Mouse (Mus musculus) E14TG2a.4 (cell line): ENCODE measurements around the gene Ebf3.

Experiments used
- H3K27me3 ChIP-seq: 2 replicates; pipeline ENCODE4 v1.6.1; 2014; ENCODE audit warnings: low read length, control low read depth; ENCODE audit not compliant: insufficient read depth
- H3K36me3 ChIP-seq: 2 replicates; pipeline ENCODE4 v1.6.1; 2014; ENCODE audit warnings: low read length, control low read depth; ENCODE audit not compliant: insufficient read depth
- H3K4me1 ChIP-seq: replicated peaks from 2 replicates; pipeline ENCODE4 v1.6.1; 2014; ENCODE audit warnings: low read depth, low read length, control low read depth
- H3K4me3 ChIP-seq: replicated peaks from 2 replicates; pipeline ENCODE4 v1.5.1; 2014; ENCODE audit warnings: mild to moderate bottlenecking, low read length
- H3K9me3 ChIP-seq: 2 replicates; pipeline ENCODE4 v1.6.1; 2014; ENCODE audit warnings: low read length, control low read depth
- CTCF ChIP-seq: conservative IDR thresholded peaks from 2 replicates; pipeline ENCODE4 v1.5.1; 2014; ENCODE audit warnings: low read length
- NANOG ChIP-seq: IDR thresholded peaks from 2 replicates; pipeline ENCODE4 v1.6.1; 2014; ENCODE audit warnings: borderline replicate concordance, low read length, mixed read lengths
- POU5F1 ChIP-seq: IDR thresholded peaks from 2 replicates; pipeline ENCODE4 v1.6.1; 2014; ENCODE audit warnings: low read length, borderline replicate concordance

Gene Ebf3

GRCm38 (mm10) chr7:137297594-137298381 lies 16.5 kb downstream of the Ebf3 start:
- TF ChIP-seq CTCF: no peak
- no peak for TF ChIP-seq POU5F1
- no peak for TF ChIP-seq NANOG
- no peak overlapping the region for H3K4me3 ChIP-seq
- H3K36me3 ChIP-seq: no peaks in the 10 kb centered on the region
- H3K4me1 ChIP-seq: no peaks in the 10 kb centered on the region
- no peaks in the 10 kb centered on the region for H3K9me3 ChIP-seq
- H3K27me3 ChIP-seq: peaks cover 12% of the 10 kb centered on the region; the same call in 1 of the 2 replicates

DNA sequence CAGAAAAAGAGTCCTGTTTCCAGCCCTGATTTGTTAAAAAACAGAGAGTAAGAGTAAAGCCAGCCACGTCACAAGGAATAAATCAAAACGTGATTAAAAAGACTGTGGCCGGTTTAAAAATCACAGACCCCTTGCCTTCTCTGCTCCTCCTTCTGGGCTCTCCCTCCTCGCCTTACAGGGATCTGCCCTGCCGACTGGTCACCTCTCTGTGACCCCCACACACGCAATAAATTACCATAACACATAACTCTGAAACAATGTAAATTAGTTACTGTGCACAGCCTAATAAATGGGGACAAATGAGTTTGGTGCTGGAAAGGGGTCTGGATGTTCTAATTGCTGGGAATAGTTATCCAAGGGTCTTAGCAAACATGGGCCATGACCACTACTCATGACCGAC lies 17.1 kb downstream of the Ebf3 start:
- TF ChIP-seq NANOG (no peak), POU5F1 (no peak), CTCF (no peak)
- peaks cover 12% of the 10 kb centered on the region; the same call in 1 of the 2 replicates for H3K27me3 ChIP-seq
- H3K4me3 ChIP-seq: no peak overlapping the region
- H3K36me3 ChIP-seq: no peaks in the 10 kb centered on the region
- H3K4me1 ChIP-seq: no peaks in the 10 kb centered on the region
- H3K9me3 ChIP-seq: no peaks in the 10 kb centered on the region

GRCm38 (mm10) chr7:137295612-137296011 lies 18.6 kb downstream of the Ebf3 start:
- H3K4me1 ChIP-seq: no peaks in the 10 kb centered on the region
- H3K36me3 ChIP-seq: no peaks in the 10 kb centered on the region
- H3K4me3 ChIP-seq: no peak overlapping the region
- H3K9me3 ChIP-seq: no peaks in the 10 kb centered on the region
- H3K27me3 ChIP-seq: peaks cover 12% of the 10 kb centered on the region; the same call in 1 of the 2 replicates
- no peak for TF ChIP-seq POU5F1
- no peak for TF ChIP-seq CTCF
- TF ChIP-seq NANOG: no peak

DNA sequence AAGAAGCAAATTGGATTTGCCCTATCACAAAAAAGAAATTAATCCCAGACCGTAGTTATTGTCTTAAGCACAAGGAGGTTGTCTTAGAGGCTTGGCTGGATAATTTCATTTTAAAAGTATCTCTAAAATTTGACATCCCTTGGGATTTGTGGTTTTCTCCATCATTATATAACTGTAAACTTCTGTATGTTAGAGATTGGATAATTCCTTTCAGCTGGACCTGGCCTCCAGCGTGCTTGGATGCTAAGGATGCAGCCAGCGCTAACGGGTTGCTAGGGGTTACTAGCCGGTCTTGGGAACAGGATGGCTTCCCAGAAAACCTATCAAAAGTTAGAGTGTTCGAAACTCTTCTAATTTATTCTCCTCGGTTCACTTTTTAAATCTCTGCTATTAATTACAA lies 19.8 kb downstream of the Ebf3 start:
- TF ChIP-seq NANOG (no peak), CTCF (no peak), POU5F1 (no peak)
- H3K4me1 ChIP-seq: no peaks in the 10 kb centered on the region
- no peak overlapping the region for H3K4me3 ChIP-seq
- H3K9me3 ChIP-seq: no peaks in the 10 kb centered on the region
- H3K36me3 ChIP-seq: no peaks in the 10 kb centered on the region
- H3K27me3 ChIP-seq: peaks cover 2% of the 10 kb centered on the region; the same call in 1 of the 2 replicates

GRCm38 (mm10) chr7:137289290-137289957 lies 24.8 kb downstream of the Ebf3 start:
- H3K4me1 ChIP-seq: no peaks in the 10 kb centered on the region
- TF ChIP-seq CTCF (no peak), POU5F1 (no peak), NANOG (no peak)

DNA sequence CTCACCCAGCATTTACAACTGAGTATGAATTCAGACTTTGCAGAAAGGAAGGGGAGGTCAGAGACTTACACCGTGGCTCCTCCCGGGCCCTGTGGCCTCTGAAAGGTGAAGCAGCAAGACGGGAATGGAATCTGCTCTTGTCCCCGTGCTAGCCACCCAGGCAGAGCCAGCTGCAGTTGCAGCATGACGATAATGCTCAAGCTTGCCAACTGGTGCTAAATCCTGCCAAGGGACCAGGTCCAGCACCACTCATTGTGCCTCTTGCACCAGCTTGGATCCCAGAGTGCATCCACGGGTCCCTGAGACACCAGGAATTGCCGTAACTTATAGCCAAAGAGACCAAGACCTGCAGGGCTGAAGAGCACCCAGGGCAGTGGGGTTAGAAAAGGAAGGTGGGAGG lies 36.1 kb downstream of the Ebf3 start:
- TF ChIP-seq CTCF: no peak
- no peak for TF ChIP-seq NANOG
- TF ChIP-seq POU5F1: no peak
- H3K27me3 ChIP-seq: peaks cover 51% of the 10 kb centered on the region

More at GRCm38 (mm10) chr7:137289290-137289957, 24.8 kb downstream of the Ebf3 start:
- Histone ChIP-seq H3K9me3 (no peaks in the 10 kb centered on the region), H3K27me3 (peaks cover 6% of the 10 kb centered on the region; the same call in 1 of the 2 replicates), H3K36me3 (no peaks in the 10 kb centered on the region), H3K4me3 (no peak overlapping the region)

DNA sequence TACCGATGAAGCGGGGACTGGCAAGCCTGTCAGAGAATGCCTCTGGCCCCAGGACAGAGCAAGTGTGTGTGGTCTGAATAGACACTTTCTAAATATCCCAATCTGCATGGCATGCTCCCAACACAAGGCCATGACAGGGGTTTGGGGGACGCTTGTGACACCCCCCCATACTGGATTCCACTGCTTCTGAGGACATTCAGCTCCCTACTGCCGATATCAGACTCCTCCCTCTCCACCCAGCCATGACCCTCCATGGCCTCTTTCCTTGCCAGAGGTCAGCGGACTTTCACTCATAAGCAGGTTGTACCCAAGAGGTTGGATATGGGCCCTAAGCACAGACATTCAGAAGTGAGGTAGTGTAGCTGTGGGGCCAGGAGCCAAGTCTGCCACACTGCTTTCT lies 36.5 kb downstream of the Ebf3 start:
- TF ChIP-seq NANOG (no peak), POU5F1 (no peak)
- Histone ChIP-seq H3K27me3 (peaks cover 56% of the 10 kb centered on the region), H3K36me3 (no peaks in the 10 kb centered on the region), H3K4me3 (no peak overlapping the region), H3K9me3 (no peaks in the 10 kb centered on the region), H3K4me1 (no peaks in the 10 kb centered on the region)

More for the DNA sequence above, 36.1 kb downstream of the Ebf3 start:
- Histone ChIP-seq H3K9me3 (no peaks in the 10 kb centered on the region), H3K36me3 (no peaks in the 10 kb centered on the region), H3K4me1 (no peaks in the 10 kb centered on the region), H3K4me3 (no peak overlapping the region)

DNA sequence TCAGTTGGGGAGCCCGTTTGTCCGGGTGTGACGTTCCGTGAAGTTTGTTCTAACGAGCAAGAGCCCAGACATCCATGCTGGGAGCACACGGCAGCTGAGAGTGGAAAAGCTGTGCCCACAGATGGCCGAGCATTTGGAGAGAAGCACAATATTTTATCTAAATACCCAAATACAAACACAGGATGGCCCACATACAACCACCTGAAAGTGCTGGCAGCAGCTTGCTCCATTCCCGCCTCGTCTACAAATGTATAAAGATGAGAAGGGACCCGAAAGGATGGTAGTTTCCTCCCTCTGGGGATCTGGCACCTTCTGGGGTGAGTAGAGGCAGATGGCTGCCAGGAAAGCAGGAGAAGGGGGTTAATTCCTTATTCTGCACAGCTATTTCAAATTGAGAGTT lies 42.0 kb downstream of the Ebf3 start:
- H3K27me3 ChIP-seq: peaks cover 72% of the 10 kb centered on the region
- no peaks in the 10 kb centered on the region for H3K36me3 ChIP-seq
- no peak for TF ChIP-seq CTCF
- no peak for TF ChIP-seq NANOG
- TF ChIP-seq POU5F1: no peak
- H3K4me3 ChIP-seq: no peak overlapping the region
- no peaks in the 10 kb centered on the region for H3K4me1 ChIP-seq
- no peaks in the 10 kb centered on the region for H3K9me3 ChIP-seq
